Mouse (Mus musculus) T-cell, adult 2 months (primary cell): ENCODE data around the gene Fam19a2.

Experiments
- DNase-seq: peaks from one replicate; pipeline ENCODE4 v3.0.0; 2022; ENCODE audit warnings: low spot score

The Fam19a2 gene

DNA sequence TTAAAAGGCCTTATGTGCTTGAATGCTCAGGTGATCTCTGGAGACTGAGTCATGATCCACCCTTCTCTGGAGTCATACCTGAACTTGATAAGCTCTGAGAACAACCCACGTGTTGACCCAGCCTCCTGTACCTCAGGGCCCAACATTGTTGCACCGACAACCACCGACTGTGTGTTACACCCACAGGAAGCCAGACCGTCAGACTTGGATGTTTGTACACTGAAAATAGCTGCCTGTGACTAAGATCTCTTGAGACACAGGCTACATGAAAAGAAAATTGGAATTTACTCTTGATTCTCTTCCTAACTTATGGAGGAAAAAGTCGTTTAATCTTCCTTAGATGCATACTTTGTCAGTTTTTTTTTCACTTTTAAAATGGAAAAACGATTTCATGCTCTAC is 121.8 kb downstream of the Fam19a2 start:
- no peak for DNase-seq

DNA sequence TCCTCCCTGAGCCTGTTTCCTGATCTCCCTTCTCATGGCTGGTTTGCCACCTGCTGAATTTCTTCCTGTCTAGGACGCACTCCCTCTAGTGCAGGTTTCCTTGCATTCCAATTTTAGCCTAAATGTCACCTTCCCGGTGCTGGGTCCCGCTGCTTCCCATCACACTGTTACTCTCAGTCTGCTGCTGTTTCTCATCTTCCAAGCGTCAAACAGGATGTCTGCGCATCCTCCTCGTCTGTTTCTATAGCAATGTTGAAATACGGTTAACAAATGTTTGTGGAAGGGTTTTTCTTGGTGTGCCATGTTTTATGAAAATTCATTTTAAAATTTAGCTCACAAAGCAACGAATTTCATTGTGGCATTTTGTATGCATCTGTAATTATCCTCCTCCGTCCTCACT is 131.6 kb downstream of the Fam19a2 start:
- DNase-seq, result no peak

DNA sequence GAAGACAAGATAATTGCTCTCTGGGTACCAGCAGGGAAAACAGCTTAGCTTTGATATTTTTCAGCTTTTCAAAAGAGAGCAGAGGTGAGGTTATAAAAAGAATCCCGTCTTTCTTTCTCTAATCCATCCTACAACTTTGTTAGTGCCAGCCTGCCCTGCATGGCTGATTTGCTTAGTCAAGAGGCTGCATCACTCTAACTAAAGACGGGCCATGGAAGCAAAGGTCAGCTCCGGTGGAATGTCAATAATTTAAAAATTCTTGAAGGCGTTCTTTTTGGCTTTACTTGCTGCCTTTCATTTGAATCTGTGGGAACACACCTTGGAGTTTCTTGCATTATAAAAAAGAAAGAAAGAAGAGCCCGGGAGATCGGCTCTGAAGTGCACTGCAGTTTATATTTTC is 134.3 kb downstream of the Fam19a2 start:
- DNase-seq, result no peak

DNA sequence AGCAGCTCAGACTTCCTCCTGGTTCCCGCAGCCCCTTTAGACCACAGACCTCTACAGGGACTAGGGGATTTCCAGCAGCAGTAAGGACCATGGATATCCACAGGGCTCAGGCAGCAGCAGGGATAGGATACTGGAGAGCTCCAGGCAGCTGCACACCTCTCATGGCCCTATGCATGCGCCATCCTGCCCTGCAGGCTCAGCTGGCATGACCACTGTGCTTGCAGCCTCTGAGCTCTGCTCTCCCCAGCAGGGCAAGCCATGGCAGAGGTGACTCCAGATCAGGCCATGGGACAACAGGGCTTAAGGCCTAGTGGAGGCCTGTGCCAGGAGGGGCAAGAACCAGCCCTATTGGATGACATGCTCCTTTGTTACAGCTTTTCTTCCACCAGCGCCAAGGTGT is 137.4 kb downstream of the Fam19a2 start:
- no peak for DNase-seq

DNA sequence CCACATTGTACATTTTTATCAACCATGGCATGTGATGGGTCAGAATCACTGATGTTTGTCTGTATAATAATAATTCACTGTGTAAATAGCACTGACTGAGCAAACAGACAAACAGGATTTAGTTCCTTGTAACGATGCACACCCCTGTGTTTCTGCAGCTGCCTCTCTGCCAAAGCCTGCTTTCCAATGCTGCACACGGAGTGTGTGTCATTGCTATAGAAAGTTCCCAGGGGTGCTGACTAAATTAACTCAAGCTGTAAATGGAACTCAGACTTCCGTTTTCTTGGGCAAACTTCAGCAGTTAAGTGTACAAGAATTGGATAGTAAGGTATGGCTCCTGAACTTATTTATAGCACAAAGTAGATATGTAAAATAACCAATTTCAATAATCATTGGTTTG is 138.7 kb downstream of the Fam19a2 start:
- no peak for DNase-seq

DNA sequence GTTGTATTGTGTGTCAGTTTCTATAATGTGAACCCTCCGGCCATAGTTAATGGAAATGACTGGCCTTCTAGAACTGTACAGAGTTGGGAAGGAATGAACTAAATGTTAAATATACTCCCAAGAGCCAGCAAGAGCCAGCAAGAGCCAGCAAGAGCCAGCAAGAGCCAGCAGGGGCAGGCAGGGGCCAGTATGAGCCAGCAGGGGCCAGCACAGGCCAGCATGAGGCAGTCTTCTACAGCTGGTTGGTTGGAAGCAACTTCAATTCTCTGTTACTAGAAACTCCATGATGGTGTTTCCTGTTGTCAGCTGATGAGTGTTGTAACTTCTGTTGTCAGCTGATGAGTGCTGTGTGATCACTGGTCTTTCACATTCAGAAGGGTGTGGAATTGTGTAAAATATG is 151.2 kb downstream of the Fam19a2 start:
- no peak for DNase-seq

DNA sequence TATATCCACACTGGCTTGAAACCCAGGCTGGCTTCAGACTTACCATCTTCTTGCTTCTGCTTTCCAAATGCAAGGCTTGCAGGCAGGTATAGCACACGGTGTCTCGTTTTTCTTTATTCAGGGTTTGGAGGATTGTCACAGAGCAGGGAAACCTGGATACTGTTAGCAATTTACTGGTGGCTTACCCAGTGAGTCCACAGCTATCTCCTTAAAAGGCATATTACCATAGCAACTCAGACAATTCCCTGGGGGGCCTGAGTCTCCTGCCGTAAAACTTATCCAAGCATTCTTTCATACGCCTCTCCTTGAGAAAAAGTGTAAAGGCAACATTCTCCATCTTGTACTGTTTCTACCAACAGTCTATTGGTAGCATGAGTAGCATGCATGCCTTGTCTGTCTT is 152.2 kb downstream of the Fam19a2 start:
- DNase-seq, result no peak

DNA sequence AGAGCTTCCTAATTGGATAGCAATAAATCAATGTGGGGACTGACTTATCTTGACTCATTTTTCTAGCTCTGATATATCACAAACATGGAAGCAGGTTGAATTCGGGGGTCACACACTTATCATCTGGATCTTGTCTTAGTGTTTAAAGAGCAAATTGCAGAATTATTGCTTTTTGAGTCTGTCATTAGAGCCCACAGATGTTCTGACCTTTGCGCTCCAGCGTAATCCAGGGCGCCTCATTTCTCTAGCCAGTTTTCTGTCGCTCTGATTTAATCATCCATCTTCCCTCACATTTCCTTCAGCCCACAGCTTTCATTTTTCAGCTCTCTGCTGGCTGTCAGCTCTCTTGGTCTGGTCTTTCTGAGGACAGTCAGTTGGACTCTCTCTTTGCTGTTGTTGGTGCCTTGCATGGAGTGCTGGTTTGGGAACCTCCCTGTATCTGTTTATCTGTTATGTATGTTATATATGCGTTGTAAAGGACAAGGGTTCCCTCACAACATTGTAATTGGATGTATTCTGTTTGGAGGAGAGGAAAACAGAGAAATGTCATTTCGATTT is 154.9 kb downstream of the Fam19a2 start:
- no peak for DNase-seq

DNA sequence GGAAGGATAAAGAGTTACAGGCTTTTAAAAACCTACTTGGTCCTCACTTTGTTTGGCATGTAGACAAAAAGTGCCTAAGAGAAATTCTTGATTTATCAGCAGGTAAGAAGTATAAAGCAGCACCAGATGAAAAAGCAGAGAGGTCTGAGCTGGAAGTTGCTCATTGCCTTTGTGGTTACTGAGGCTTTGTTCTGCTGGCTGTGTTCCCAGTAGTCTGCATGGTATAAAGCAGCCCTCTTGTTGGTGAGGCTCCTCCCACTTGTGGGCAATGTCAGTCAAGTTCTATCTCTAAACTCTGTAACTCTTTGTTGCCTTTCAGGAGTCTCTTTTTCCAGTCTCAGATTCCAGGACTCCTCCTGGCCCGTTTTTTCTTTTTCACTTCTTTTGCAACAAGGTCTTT is 156.5 kb downstream of the Fam19a2 start:
- no peak for DNase-seq

DNA sequence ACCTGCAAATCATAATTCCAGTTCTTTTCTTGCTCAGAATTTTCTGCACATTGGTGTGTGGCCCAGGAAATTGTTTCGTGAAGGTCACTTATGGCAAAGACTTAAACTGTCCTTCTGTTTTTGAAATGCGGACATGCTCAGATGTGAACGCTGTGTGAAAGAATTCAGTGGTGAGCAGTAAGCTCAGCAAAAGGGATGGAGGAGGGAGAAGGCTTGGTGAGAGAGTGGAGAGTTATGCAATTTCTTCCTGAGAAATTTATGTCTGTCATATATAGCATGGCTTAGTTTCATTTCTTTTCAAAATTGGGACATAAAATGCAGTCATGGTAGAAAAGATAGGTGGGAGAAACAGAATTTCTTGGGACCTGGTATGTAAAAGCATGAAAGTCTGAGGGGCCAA is 160.7 kb downstream of the Fam19a2 start:
- no peak for DNase-seq

DNA sequence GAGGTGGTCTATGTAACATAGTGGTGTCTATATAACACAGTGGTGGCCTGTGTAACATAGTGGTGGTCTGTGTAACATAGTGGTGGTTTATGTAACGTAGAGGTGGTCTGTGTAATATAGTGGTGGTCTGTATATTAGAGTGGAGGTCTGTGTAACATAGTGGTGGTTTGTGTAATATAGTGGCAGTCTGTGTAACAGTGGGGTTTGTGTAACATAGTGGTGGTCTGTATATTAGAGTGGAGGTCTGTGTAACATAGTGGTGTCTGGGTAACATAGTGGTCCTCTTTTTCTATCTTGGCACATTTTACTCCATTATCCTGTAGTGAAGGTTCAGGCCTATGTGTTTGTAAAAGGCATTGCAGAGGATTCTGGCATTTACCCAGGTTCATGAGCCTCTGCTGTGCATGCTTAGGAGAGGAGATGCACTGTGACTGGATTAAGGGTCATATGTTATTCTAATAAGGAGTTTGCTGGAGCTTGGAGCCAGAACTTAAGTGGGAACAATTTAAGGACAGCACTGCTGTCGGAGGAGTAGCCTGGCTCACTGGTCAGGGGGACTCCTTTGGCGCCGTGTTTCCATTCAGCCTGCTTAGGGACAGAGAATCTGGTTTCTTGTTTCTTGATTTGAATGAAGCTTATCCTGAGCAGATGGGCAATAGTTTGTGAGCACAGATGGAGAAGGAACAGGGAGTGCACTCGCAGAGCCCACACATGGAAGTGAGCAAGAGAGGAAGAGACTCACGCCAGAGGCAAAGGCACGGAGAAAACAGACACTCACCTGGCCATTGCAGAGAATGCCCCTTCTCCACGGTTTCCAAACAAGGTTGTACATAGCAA is 162.9 kb downstream of the Fam19a2 start:
- DNase-seq, result no peak

DNA sequence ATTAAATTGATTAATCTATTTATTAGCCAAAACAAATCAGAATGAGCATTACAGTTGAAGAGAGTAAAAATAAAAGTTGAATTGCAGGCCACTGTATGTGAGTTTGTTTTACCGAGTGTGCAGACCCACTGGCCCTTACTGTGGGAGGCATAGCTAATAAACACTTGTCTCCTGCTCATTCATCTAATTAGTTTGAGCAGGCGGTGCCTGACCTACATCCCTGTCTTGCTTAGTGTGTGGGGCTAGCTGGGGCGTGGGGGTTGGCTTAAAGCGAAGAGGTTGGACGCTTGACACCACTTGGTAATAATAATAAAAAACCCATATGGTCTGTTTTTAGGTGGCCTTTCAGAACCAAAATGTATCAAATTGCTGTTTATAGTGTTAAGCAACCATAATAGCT is 167.8 kb downstream of the Fam19a2 start:
- no peak for DNase-seq

DNA sequence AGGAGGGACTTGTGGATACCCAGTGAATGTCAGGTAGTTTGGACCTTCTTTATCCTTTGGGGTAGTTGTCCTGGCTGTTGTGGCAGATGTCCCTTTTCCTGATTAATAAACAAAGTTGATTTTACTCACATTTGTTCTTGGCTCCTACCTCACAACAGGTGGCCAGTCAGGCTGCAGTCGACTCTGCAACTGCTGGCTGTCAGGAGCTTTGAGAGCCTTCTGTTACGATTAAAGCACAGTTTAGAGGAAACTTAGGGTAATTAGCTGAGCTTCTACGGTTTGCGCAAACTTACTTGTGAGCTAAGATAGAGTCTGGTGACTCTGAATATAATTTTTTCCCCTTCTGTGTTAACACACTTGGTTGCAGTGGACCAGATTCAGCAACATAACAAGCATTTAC is 173.8 kb downstream of the Fam19a2 start:
- no peak for DNase-seq

DNA sequence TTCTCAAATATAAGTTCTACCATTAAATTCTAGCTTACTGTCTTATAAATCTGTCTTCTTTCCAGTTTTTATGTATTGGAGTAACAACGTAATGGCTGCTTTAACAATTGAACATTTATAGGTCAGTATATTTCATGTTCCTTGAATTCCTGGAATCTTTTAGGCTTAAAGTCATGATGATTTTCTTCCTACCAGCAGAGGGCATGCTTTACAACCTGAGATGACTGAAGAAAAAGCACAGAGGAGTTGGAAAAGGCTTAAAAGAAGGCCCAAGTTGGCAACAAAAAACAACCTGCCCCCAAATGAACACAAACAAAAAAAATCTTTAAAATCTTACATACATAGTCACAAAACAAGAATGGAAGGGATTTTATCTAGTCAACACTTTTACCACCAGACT is 193.0 kb downstream of the Fam19a2 start:
- no peak for DNase-seq

DNA sequence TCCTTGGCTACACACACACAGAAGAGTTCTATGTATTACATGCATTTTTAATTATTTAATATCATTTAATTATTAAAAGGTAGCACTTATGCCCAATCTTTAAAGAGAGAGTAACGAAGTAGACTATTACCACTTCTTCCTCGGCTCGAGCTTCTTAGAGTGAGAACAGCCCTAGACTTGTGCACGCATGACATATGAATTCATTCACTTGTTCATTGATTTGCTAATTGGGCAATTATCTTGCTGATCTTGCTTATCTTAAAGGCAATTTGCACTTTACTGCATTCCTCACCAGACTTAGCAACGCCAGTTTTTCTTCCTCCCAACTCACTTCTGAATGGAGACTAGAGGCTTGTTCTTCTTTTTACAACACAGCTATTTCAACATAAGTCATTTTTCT is 196.7 kb downstream of the Fam19a2 start:
- DNase-seq, result no peak

DNA sequence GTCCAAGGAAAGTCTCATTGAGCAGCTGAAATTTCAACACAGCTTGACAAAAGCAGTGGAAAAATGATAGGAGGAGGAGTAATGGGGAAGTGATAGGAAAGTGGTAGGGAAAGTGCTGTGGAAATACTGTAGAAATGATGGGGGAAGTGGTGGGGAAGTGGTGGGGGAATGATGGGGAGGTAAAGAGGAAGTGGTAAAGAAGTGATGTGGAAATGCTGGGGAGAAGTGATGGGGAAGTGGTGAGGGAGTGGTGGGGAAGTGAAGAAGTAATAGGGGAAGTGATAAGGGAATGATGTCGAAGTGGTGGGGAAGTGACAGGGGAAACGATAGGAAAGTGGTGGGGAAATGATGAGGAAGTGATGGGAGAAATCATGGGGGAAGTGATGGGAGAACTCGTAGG is 198.5 kb downstream of the Fam19a2 start:
- DNase-seq, result no peak

DNA sequence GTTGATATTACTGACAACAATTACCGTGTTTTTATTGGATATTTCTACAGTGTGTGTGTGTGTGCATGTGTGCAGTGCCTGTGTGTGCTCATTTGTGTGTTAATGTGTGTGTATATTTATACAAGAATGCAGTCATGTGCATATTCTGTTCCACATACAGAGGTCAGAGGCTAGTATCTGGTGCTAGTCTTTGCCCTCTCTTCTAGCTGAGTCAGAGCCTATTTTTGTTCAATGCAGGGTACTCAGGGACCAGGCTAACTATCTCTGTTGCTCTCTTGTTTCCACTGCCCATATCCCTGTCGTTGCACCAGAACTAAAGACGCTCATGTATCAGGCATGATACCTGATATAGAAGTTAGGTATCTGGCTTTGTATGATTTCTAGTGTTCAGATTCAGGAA is 251.0 kb downstream of the Fam19a2 start:
- no peak for DNase-seq

DNA sequence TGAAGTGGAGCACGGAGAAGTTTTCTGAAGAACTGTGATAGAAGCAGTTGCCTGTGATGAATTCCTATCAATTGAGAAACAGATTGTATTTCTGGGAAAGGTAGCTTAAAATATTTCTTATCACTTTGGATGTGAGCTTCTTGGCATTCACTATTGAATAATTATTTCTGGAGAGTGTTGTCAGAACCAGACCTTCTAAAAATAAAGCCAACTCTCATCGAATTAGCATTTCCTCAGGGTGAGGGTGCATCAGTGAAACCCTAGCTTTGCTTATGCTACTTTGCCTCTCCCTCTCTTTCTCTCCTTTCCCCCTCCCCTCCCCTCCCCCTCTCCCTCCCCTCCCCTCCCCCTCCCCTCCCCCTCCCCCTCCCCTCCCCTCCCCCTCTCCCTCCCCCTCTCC is 256.8 kb downstream of the Fam19a2 start:
- no peak for DNase-seq

DNA sequence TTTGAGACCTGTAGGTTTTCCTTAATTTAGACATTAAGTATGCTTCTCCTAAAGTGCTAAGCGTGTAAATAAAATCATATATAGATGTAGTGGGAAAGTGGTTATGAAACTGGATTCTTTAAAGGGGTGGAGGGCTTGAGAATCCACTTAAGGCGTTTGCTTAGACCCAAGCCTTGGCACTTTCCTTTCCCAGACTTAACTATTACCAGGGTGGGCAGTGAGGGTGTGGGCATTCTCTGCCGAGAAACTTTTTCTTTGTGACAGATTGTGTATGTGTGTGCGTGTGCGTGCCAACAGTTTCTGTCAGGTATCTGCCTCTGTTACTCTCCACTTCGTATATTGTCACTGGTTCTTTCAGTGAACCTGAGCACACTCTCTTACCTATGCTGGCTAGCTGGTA is 257.4 kb downstream of the Fam19a2 start:
- DNase-seq, result no peak

DNA sequence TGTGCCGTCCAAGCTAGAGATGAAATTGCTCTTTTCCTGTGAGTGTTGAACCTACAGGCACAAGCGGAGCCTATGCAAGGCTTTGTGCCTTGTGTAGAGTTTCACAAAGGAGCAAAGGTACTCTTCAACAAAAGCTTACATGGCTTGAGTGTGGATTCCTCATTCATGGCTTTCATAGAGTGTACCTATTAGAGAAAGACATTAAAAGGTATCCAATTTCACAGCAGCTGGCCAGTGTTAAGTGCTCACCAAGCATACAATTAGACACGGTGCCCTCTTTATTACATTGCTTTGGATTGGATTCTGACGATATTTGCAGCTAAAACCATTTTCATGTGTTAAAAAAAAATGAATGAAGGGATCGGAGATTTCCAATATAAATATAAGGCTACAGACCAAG is 261.6 kb downstream of the Fam19a2 start:
- DNase-seq, result no peak

DNA sequence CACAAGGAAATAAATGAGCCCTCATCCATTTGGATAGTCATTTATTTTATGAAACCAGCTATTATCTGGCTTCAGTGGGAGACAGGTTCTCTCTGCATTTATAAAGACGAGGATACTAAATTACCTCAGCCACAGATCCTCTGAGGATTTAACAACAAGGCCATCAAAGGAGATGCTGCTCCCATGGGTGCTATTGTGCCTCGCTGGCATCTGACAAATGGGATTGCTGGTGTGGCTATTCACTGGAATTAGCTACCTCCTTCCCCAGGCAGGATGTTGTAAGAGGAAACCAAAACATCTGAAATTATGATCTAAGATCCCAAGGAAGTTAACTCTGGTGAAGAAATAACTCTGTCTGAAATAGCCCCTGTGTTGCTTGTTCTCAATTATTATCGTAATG is 262.3 kb downstream of the Fam19a2 start:
- no peak for DNase-seq

DNA sequence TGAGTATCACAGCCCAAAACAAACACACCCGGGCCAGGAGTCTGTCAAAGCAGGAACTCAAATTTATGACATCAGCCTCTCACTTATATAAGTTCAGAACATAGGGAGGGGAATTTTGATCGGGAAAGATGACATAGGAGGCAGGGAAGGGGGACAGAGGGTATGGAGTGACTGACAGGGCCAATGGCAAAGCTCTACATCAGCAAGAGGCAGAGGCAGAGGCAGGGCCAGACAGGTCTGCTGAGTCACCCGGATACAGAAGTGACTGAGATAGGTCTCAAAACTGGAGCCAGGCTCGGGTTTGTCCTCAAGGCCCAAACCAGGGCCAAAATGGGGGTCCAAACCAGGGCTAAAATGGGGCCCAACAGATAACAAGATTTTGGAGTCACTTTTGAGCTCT is 272.3 kb downstream of the Fam19a2 start:
- no peak for DNase-seq

DNA sequence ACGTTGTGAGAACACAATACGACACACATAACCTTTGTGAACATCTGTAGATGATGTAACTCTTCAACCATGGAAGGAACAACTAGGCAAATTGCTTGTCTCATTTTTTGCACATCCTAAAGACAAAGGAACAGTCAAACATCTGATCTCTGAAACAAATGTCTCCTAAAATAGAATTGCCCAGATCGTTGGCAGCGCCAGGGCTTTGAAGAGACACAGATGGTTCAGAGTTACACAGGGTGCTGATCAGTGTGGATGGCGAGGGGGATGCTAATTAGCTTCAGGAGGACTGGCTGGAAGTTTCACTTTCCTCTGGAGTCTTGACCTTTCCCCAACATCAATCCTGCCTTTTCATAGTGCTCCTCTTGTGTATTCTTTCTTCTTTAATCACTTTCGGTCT is 284.6 kb downstream of the Fam19a2 start:
- DNase-seq, result no peak

DNA sequence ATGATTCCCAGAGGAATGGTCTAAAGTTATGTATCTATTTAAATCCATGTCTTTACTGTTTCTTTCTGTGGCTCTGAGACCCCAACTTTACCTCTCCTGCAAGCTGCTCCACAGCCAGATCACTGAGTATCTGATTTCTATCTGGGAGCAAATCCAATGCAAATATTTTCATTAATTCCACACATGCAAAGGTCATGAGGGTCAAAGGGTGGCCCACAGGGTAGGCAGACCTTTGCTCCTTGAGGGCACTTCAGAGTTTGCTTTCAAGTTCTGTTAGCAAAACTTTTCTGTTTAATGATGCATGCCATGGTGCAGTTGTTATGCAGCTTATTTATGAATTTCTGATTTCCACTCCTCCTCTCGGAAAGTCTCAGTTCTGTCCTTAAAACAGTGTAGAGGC is 303.9 kb downstream of the Fam19a2 start:
- DNase-seq, result no peak
